Mouse (Mus musculus): ENCODE data around the gene Rab7b. TPM values are rescaled to one million over a fixed set of nuclear protein-coding genes. Genes with fewer than 3 reads are reported as not detected.

Gene Rab7b
- polyA plus RNA-seq, 1 experiment: 4.1 TPM

DNA sequence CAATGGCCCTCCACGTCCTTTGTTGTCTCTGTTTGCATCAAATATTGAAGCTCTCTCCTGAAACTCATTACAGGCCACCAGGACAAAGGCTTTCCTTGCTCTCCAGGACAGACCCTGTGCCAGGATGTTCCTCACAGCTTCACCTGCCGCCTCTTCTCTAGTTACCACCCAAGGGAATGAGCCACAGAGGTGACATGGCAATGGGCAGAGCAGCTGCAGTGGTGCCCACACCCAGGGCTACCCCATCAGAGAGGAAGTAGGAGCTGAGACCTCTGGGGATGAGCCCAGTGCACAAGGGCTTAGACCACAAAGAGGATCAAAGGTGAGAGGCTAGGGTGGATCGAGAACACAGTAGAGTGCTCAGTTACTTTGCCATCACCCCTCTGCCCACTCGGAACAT, 35.1 kb downstream of the Rab7b start:
- no peak overlapping the region for H3ac ChIP-seq (ENCODE audit: control insufficient read depth, insufficient read length, low read depth)
- H3K79me3 ChIP-seq (ENCODE audit: low read depth): no peaks in the 10 kb centered on the region
- H3K36me3 ChIP-seq (ENCODE audit: control insufficient read depth, insufficient read depth): no peaks in the 10 kb centered on the region
- no peak overlapping the region for H3K4me3 ChIP-seq (ENCODE audit: insufficient read depth, poor library complexity, severe bottlenecking)
- H3K79me2 ChIP-seq (ENCODE audit: control insufficient read depth, insufficient read depth): no peaks in the 10 kb centered on the region
- TF ChIP-seq MAX (IDR thresholded peaks at IDR 0.05): no peak
- TF ChIP-seq CTCF (IDR thresholded peaks at IDR 0.05; ENCODE audit: control insufficient read depth, insufficient read depth, insufficient read length): no peak
- TF ChIP-seq FOSL1 (IDR thresholded peaks at IDR 0.05; ENCODE audit: insufficient read depth, low read length, poor library complexity, severe bottlenecking): no peak
- no peak for TF ChIP-seq MYOG (IDR thresholded peaks at IDR 0.05; ENCODE audit: control insufficient read depth, extremely low read depth, insufficient read length)
- TF ChIP-seq MYOD1 (IDR thresholded peaks at IDR 0.05; ENCODE audit: control insufficient read depth, insufficient read length, low read depth): no peak
- TF ChIP-seq CEBPB (IDR thresholded peaks at IDR 0.05; ENCODE audit: low read depth): no peak
- H3K27me3 ChIP-seq (ENCODE audit: control insufficient read depth, insufficient read depth, insufficient read length): no peaks in the 10 kb centered on the region

DNA sequence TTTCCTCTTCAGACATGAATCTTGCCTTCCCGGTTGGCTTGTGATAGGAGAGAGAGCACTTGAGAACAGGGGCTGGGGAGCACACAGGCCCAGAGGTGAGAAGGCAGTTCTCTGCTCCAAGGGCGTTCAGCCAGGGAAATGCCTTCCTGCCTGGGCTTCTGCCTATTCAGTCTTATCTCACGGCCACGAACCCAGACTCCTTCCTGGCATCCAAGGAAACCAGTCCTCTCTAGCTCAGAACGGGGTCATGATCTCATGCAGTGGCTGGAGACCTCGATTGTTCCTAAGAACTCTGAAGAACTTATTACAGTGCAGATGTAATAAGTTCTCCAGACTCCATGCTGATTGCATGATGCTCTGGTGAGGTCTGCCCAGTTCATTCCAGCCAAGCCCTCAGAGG, 38.1 kb downstream of the Rab7b start:
- no peak overlapping the region for H3ac ChIP-seq (ENCODE audit: control insufficient read depth, insufficient read length, low read depth)
- no peak overlapping the region for H3K4me3 ChIP-seq (ENCODE audit: insufficient read depth, poor library complexity, severe bottlenecking)
- no peaks in the 10 kb centered on the region for H3K79me2 ChIP-seq (ENCODE audit: control insufficient read depth, insufficient read depth)
- no peaks in the 10 kb centered on the region for H3K27me3 ChIP-seq (ENCODE audit: control insufficient read depth, insufficient read depth, insufficient read length)
- TF ChIP-seq MYOG (IDR thresholded peaks at IDR 0.05; ENCODE audit: control insufficient read depth, extremely low read depth, insufficient read length) (no peak), FOSL1 (IDR thresholded peaks at IDR 0.05; ENCODE audit: insufficient read depth, low read length, poor library complexity, severe bottlenecking) (no peak), CTCF (IDR thresholded peaks at IDR 0.05; ENCODE audit: control insufficient read depth, insufficient read depth, insufficient read length) (no peak), USF1 (IDR thresholded peaks at IDR 0.05; ENCODE audit: low read depth) (no peak), CEBPB (IDR thresholded peaks at IDR 0.05; ENCODE audit: low read depth) (no peak), MYOD1 (IDR thresholded peaks at IDR 0.05; ENCODE audit: control insufficient read depth, insufficient read length, low read depth) (no peak), MAX (IDR thresholded peaks at IDR 0.05) (no peak)
- no peaks in the 10 kb centered on the region for H3K36me3 ChIP-seq (ENCODE audit: control insufficient read depth, insufficient read depth)
- no peaks in the 10 kb centered on the region for H3K79me3 ChIP-seq (ENCODE audit: low read depth)

DNA sequence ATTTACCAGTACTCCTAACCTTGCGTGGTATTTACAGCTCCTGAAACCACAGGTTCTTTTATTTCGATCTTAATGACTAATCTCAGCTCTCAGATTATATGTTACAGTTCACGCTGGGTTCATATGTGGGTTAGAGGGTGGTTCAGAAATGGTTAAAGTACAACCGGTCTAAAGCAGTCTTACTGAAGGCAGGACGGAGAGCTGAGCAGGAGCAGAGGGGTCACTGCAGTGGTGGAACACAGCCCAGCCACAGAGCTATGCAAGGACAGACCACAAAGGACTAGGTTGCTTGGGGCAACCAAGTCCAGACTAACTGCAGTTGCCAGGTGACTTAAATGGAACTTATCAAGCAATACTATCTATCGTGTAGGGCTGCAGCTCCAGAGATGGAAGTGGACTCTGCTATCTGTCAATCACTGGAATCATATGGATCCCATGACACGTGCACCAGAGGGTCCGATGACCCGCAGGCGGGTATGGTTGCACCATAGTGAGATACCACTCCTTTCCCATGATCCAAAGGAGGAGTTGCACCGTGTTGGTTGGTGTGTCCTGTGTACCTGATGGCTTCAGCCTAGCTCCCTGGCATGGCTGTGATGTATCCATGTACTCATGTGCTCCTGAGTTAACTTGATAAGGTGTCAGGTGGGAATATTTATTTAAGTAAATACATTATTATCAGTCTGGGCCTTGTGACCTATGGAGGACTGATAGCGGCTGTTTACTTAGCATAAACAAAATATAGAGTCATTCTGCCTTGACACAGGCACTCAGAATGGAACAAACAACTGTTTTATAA, 42.3 kb downstream of the Rab7b start:
- Histone ChIP-seq H3ac (ENCODE audit: control insufficient read depth, insufficient read length, low read depth) (no peak overlapping the region), H3K79me3 (ENCODE audit: low read depth) (no peaks in the 10 kb centered on the region), H3K36me3 (ENCODE audit: control insufficient read depth, insufficient read depth) (no peaks in the 10 kb centered on the region), H3K79me2 (ENCODE audit: control insufficient read depth, insufficient read depth) (no peaks in the 10 kb centered on the region), H3K4me3 (ENCODE audit: insufficient read depth, poor library complexity, severe bottlenecking) (no peak overlapping the region), H3K27me3 (ENCODE audit: control insufficient read depth, insufficient read depth, insufficient read length) (no peaks in the 10 kb centered on the region)
- TF ChIP-seq CTCF (IDR thresholded peaks at IDR 0.05; ENCODE audit: control insufficient read depth, insufficient read depth, insufficient read length): no peak
- TF ChIP-seq FOSL1 (IDR thresholded peaks at IDR 0.05; ENCODE audit: insufficient read depth, low read length, poor library complexity, severe bottlenecking): no peak
- no peak for TF ChIP-seq USF1 (IDR thresholded peaks at IDR 0.05; ENCODE audit: low read depth)
- no peak for TF ChIP-seq MAX (IDR thresholded peaks at IDR 0.05)
- no peak for TF ChIP-seq CEBPB (IDR thresholded peaks at IDR 0.05; ENCODE audit: low read depth)
- TF ChIP-seq MYOD1 (IDR thresholded peaks at IDR 0.05; ENCODE audit: control insufficient read depth, insufficient read length, low read depth): no peak
- no peak for TF ChIP-seq MYOG (IDR thresholded peaks at IDR 0.05; ENCODE audit: control insufficient read depth, extremely low read depth, insufficient read length)

DNA sequence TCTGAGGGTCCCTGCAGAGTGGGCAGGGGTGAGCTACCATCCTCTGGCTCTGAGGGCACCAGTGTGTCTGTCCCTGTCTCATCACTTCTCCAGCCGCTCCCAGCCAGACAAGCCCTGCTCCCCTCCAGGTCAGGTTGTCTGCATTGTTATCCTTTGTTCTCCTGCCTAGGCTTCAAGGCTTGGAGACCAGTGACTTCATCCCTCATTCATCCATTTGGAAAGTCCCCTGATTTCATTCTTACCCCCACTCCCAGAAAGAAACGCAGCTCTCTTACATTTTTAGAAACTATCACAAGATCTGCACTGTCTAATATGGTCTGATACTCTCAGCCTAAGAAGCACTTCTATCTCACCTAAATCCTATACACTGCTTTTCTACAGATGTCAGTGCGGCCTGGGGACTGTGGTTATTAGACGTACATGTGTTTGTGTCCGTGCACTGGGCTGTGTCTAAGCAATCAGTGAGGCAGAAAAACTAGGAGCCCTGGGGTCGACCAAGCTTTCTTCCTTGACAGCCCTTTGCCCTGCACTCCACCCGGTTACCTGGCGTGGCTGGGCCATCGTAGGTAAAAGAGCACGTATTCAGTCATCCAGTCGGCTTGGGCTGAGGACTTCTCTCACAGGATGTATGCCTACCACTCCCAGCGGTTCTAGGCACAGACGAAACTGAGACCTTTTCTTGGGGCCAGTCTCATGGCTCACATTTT, 45.1 kb downstream of the Rab7b start:
- Histone ChIP-seq H3K79me3 (ENCODE audit: low read depth) (no peaks in the 10 kb centered on the region), H3ac (ENCODE audit: control insufficient read depth, insufficient read length, low read depth) (no peak overlapping the region), H3K36me3 (ENCODE audit: control insufficient read depth, insufficient read depth) (no peaks in the 10 kb centered on the region), H3K4me3 (ENCODE audit: insufficient read depth, poor library complexity, severe bottlenecking) (no peak overlapping the region), H3K27me3 (ENCODE audit: control insufficient read depth, insufficient read depth, insufficient read length) (no peaks in the 10 kb centered on the region), H3K79me2 (ENCODE audit: control insufficient read depth, insufficient read depth) (no peaks in the 10 kb centered on the region)
- no peak for TF ChIP-seq USF1 (IDR thresholded peaks at IDR 0.05; ENCODE audit: low read depth)
- no peak for TF ChIP-seq FOSL1 (IDR thresholded peaks at IDR 0.05; ENCODE audit: insufficient read depth, low read length, poor library complexity, severe bottlenecking)
- no peak for TF ChIP-seq MYOG (IDR thresholded peaks at IDR 0.05; ENCODE audit: control insufficient read depth, extremely low read depth, insufficient read length)
- no peak for TF ChIP-seq CEBPB (IDR thresholded peaks at IDR 0.05; ENCODE audit: low read depth)

DNA sequence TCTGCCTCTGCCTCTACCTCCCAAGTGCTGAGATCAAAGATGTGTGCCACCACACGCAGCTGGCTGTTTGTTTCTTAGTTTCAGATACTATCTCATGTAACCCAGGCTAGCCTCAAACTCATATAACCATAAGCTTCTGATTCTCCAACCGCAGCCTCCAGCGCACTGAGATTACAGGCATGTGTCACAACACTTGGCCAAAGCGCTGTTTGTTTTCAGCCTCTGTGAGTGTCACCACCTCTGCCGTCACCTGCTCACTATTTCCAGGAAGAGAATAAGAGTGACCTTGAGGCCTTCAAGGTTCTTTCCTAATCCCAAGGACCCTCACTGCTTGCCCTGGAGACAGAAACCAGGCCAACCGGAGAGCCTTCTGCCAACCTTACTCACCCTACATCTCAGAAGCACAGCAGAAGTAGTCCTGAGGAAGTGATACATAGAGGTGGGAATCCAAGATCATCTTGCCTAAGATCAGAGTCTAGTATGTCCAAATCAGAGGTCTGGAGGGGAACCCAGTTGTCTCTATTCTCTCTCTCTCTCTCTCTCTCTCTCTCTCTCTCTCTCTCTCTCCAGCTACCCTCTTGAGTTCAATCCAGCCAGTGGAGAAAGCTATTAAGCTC, 46.3 kb downstream of the Rab7b start:
- Histone ChIP-seq H3K79me3 (ENCODE audit: low read depth) (no peaks in the 10 kb centered on the region), H3K36me3 (ENCODE audit: control insufficient read depth, insufficient read depth) (no peaks in the 10 kb centered on the region), H3K4me3 (ENCODE audit: insufficient read depth, poor library complexity, severe bottlenecking) (no peak overlapping the region), H3ac (ENCODE audit: control insufficient read depth, insufficient read length, low read depth) (no peak overlapping the region), H3K79me2 (ENCODE audit: control insufficient read depth, insufficient read depth) (no peaks in the 10 kb centered on the region), H3K27me3 (ENCODE audit: control insufficient read depth, insufficient read depth, insufficient read length) (no peaks in the 10 kb centered on the region)
- TF ChIP-seq USF1 (IDR thresholded peaks at IDR 0.05; ENCODE audit: low read depth) (no peak), FOSL1 (IDR thresholded peaks at IDR 0.05; ENCODE audit: insufficient read depth, low read length, poor library complexity, severe bottlenecking) (no peak), CEBPB (IDR thresholded peaks at IDR 0.05; ENCODE audit: low read depth) (no peak), MYOG (IDR thresholded peaks at IDR 0.05; ENCODE audit: control insufficient read depth, extremely low read depth, insufficient read length) (no peak), CTCF (IDR thresholded peaks at IDR 0.05; ENCODE audit: control insufficient read depth, insufficient read depth, insufficient read length) (no peak), MAX (IDR thresholded peaks at IDR 0.05) (no peak), MYOD1 (IDR thresholded peaks at IDR 0.05; ENCODE audit: control insufficient read depth, insufficient read length, low read depth) (no peak)

Data from C2C12 (cell line).